Mouse (Mus musculus) embryonic facial prominence, embryonic 10.5 days (tissue): ENCODE measurements around the gene Rae1. TPM values are rescaled to one million over a fixed set of nuclear protein-coding genes. Genes with fewer than 3 reads are reported as not detected.

Source experiments
- DNase-seq: peaks from one replicate; pipeline ENCODE4 v3.0.0-alpha.2; 2017; ENCODE audit warnings: low spot score
- H3K27ac ChIP-seq: fragments of 300-500 bp; sonication (generic); replicated peaks from 2 replicates; pipeline ENCODE4 v1.5.1; 2016; ENCODE audit warnings: mild to moderate bottlenecking
- H3K27me3 ChIP-seq: fragments of 300-500 bp; sonication (generic); replicated peaks from 2 replicates; pipeline ENCODE4 v1.6.1; 2016; ENCODE audit warnings: low read depth, mild to moderate bottlenecking; ENCODE audit not compliant: poor library complexity, severe bottlenecking
- H3K36me3 ChIP-seq: fragments of 300-500 bp; sonication (generic); replicated peaks from 2 replicates; pipeline ENCODE4 v1.6.1; 2016; ENCODE audit warnings: mild to moderate bottlenecking, moderate library complexity
- H3K4me1 ChIP-seq: fragments of 300-500 bp; sonication (generic); 2 replicates; pipeline ENCODE4 v1.6.1; 2016
- H3K4me3 ChIP-seq: fragments of 300-500 bp; sonication (generic); 2 replicates; pipeline ENCODE4 v1.5.1; 2016; ENCODE audit warnings: mild to moderate bottlenecking, moderate library complexity
- H3K9me3 ChIP-seq: fragments of 300-500 bp; sonication (generic); 2 replicates; pipeline ENCODE4 v1.6.1; 2016; ENCODE audit warnings: mild to moderate bottlenecking
- WGBS: fragments of 180-500 bp; shearing (Covaris S2); methylation state at CpG from one replicate; pipeline ENCODE4 v1.1.7; 2016; 5-methylcytosine and 5-hydroxymethylcytosine counted together
- polyA plus RNA-seq: library from polyadenylated mRNA; unstranded; fragments of >200 nt; fragmentation: Nextera tagmentation; extraction: Ambion mirVana; gene quantifications from 2 replicates; pipeline ENCODE4 v1.2.1, GENCODE M21; 2016

The Rae1 gene
- polyA plus RNA-seq, 1 experiment from 2014 or later: 176 TPM

DNA sequence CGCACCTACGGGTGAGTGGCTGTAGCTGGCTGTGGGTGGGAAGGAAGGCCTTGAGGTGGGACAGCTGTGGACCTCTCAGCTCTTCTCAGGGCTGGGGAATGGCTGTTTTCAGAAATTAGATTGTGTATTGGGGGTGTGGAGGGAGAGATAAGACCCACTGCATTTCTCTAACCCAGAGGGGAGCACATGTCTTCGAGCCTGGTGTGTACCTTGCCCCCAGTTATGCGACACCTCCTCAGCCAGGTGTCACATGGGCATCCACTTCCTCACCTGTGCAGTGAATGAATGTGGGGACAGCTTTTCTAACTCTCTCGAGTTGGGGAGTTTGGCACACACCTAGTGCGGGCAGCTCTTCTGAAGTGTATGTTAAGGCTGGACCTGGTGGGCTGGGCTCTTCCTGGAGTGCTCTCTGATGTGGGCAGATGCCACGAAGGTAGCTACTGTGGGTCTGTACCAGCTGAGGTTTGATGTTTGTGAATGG is 23.5 kb downstream of the Rae1 start:
- H3K4me3 ChIP-seq: peak overlapping the region; percentile 81
- DNase-seq: no peak
- no peaks in the 10 kb centered on the region for H3K9me3 ChIP-seq
- peaks cover 53% of the 10 kb centered on the region for H3K36me3 ChIP-seq
- H3K27ac ChIP-seq: peak overlapping the region; percentile 90; the same call in 1 of the 2 replicates
- peaks cover 87% of the 10 kb centered on the region for H3K4me1 ChIP-seq
- WGBS: 86% methylated on average over 7 of the region's 7 CpGs
- H3K27me3 ChIP-seq: peaks cover 29% of the 10 kb centered on the region

DNA sequence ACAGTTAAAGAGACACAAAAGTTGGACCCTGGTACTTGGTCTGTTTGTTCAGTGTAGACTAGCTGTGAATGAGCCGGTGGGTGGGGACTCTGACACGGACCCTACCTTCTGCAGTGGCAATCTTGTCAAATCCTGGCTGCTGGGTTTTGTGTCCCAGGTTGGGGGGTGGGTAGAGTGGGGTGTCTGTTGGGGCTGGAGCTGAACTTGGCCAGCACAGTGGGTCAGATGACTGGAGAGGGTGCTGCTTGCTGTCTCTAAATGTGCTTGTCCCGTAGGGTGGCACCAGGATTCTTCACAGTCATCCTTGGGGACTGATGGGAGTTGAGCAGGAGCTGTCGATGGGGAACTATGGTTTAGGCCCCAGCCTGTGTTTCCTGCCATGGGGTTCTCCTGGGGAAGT is 24.0 kb downstream of the Rae1 start:
- Histone ChIP-seq H3K4me3 (peak overlapping the region; percentile 81), H3K27ac (no peak overlapping the region), H3K9me3 (no peaks in the 10 kb centered on the region), H3K4me1 (peaks cover 86% of the 10 kb centered on the region), H3K27me3 (peaks cover 24% of the 10 kb centered on the region), H3K36me3 (peaks cover 59% of the 10 kb centered on the region)
- no peak for DNase-seq
- WGBS: 86% methylated on average over 4 of the region's 4 CpGs

DNA sequence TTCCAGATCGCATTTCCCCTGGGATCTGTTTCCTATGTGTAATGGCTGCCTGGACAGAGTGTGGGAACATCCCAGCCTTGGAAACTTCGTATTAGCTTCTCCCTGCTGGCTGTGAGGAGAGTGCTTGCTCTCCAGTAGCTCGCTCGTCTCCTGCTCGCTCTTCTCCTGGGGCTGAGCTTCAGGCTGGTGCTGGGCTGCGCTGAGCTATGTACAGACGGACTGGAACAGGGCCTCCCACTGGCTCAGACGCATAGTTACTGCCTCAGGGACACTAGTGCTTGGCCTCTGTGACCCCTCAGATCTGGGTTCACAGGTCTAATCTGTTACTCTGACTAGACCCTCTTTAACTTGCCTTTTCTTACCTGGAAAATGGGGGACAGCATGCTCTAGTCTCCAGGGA is 24.5 kb downstream of the Rae1 start:
- Histone ChIP-seq H3K36me3 (peaks cover 63% of the 10 kb centered on the region), H3K27ac (0 out of 2 replicates have a peak overlapping the region, but pooled peaks have one; percentile 7), H3K4me1 (peaks cover 81% of the 10 kb centered on the region), H3K9me3 (no peaks in the 10 kb centered on the region), H3K27me3 (peaks cover 19% of the 10 kb centered on the region), H3K4me3 (peak overlapping the region; percentile 81; the same call in 1 of the 2 replicates)
- DNase-seq: no peak
- WGBS: 72% methylated on average over 8 of the region's 8 CpGs

DNA sequence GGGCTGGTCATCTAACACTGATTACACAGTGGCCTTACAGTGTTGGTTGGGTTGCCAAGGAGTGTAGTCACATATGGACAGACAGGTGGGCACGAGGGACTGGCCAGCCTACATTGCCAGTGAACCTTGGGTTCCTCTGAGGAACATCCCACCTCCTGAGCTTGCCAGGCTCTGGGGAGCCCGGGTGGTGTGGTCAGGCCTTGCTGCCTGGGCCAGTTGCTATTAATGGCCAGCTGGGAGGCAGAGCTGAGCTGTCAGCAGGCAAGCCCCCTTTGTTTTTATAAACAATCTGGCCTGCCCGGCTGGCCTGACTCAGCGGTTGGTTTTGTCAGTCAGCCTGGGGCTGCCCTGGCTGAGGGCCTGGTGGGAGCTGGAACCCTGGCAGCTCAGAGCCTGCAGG is 25.0 kb downstream of the Rae1 start:
- DNase-seq: peak; percentile 46
- Histone ChIP-seq H3K9me3 (no peaks in the 10 kb centered on the region), H3K4me3 (peak overlapping the region; percentile 81; the same call in 1 of the 2 replicates), H3K4me1 (peaks cover 76% of the 10 kb centered on the region), H3K27ac (no peak overlapping the region), H3K36me3 (peaks cover 69% of the 10 kb centered on the region), H3K27me3 (peaks cover 15% of the 10 kb centered on the region)
- 34% methylated on average over 4 of the region's 4 CpGs for WGBS

DNA sequence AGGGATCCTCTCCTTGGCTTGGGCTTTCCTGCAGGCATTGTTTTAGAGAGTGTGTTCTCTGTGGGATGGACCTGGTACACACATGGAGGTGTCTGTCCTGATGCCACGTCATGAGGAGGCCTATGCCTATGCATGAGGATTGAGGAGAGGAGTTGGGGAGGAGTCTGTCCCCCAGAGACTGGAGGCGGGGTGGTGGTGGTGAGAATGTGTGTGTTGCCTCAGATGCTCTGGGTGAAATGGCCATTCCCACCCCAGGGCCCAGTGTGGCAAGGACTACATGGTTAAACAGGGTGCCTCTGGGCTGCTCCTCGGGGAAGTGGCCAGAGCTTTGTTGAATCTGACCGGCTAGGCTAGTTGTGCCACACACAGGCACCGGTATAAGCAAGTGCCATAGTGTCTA is 26.4 kb downstream of the Rae1 start:
- Histone ChIP-seq H3K36me3 (peaks cover 82% of the 10 kb centered on the region), H3K9me3 (no peaks in the 10 kb centered on the region), H3K4me1 (peaks cover 70% of the 10 kb centered on the region), H3K4me3 (0 out of 2 replicates have a peak overlapping the region, but pooled peaks have one; percentile 5), H3K27ac (peak overlapping the region; percentile 12; the same call in 1 of the 2 replicates), H3K27me3 (peaks cover 1% of the 10 kb centered on the region)
- DNase-seq: no peak
- WGBS: 85% methylated on average over 5 of the region's 5 CpGs

DNA sequence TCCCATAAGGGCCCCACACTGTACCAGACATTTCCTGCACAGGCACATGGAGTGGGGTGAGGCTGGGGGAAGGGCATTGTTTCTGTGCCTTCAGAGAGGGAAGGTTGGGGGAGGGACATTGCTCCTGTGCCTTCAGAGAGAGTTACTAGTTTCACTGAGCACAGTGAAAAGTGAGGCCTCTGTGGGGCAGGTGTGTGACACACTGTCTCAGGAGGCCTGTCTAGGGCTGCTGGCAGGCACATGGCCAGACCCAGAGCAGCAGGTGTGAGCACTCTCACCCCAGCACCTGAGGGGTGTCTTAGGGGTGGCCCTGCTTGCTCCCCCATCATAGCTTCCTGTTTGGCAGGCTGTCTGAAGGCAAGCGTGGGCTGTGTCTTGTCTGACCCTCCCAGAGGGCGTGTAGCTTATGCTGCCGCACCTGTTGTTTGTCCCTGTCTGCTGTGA is 26.8 kb downstream of the Rae1 start:
- Histone ChIP-seq H3K4me1 (peaks cover 67% of the 10 kb centered on the region), H3K36me3 (peaks cover 86% of the 10 kb centered on the region), H3K4me3 (0 out of 2 replicates have a peak overlapping the region, but pooled peaks have one; percentile 5), H3K27ac (peak overlapping the region; percentile 12; the same call in 1 of the 2 replicates), H3K27me3 (no peaks in the 10 kb centered on the region), H3K9me3 (no peaks in the 10 kb centered on the region)
- 78% methylated on average over 3 of the region's 3 CpGs for WGBS
- DNase-seq: no peak

DNA sequence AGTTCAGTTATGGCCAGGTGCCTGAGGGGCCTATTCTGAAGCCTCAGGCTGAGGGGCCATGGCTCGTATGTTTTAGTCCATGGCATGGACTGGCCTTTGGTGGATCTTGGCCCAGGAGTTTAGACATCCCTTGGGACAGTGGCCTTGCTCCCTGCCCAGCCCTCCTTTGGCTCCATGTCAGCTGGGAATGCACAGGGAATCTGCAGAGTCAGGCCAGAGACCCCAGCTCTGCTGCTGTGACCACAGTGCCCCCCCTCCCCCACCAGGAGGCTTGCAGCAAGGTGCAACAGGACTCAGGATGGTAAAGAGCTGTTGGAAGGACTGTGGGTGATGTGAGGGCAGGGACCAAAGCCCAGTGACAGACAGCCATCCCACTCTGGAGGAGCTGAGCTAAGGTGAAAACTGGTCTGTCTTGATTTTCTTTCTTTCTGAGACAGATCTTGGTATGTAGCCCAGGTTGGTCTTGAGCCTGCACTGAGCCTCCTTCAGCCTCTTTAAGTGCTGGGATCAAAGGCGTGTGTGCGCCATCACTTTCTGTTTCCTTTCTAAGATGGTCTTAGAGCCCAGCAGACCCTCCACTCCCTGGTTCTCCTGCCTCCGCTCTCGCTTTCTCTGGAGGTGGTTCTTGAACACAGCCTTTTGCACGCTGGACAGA is 27.4 kb downstream of the Rae1 start:
- Histone ChIP-seq H3K4me3 (no peak overlapping the region), H3K36me3 (peaks cover 92% of the 10 kb centered on the region), H3K27ac (peak overlapping the region; percentile 12; the same call in 1 of the 2 replicates), H3K27me3 (no peaks in the 10 kb centered on the region), H3K9me3 (no peaks in the 10 kb centered on the region), H3K4me1 (peaks cover 64% of the 10 kb centered on the region)
- no peak for DNase-seq
- WGBS: 87% methylated on average over 6 of the region's 6 CpGs

DNA sequence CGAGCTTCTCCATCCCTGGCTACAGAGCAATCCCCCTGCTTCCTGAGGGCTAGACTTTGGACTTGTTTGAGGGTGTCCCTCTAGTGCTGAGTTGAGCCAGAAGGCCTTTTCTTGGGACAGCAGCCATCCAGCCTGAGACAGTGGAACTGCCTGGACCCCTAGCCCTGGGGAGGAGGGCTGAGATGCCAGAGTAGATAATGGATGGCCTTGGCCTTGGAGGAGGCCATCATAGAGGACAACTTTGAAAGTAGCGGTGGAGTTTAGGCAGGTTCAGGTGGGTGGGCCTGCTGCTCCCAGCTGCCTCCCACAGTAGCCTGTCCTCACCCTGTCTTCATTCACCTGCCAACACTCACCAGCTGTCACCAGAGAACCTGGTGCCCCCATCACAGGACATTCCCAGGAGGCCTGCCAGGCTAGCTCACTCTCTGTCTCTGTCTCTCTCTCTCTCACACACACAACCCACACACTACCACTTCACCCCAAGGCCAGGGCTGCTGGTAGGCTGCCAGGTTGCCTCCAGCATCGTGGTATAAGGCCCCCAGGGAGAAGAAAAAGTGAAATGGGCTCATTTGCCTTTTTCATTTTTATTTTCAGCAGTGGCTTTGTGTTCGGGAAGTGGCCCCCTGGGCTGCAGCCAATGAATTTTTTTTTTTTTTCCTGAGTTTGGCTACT is 28.0 kb downstream of the Rae1 start:
- peaks cover 99% of the 10 kb centered on the region for H3K36me3 ChIP-seq
- H3K4me3 ChIP-seq: no peak overlapping the region
- H3K27ac ChIP-seq: no peak overlapping the region
- no peaks in the 10 kb centered on the region for H3K9me3 ChIP-seq
- peaks cover 57% of the 10 kb centered on the region for H3K4me1 ChIP-seq
- WGBS: 81% methylated on average over 4 of the region's 4 CpGs
- H3K27me3 ChIP-seq: no peaks in the 10 kb centered on the region
- DNase-seq: no peak

DNA sequence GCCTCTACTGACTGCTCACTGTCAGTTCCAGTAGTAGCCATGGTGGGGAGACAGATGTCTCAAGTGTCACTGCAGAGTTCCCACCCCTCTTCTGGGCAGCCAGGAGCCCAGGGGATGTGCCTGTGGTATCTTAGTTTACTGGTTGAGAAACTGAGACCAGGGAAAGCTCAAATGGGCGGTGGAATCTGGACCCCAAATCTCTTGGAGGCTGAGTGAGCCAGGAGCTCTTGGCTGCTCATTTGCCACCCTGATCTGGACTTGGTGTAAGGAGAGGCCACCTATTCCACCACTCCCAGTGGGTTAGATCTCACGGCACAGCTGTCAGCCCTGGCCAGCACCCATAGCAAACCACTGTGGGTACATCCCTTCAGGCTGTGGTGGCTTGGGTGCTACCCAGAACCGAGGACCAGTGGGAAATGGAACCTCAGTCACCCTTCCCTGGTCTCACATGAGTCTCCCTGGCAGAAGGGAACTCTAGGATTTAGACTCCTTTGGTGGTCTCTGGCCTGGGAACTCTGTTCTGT is 28.7 kb downstream of the Rae1 start:
- WGBS: 87% methylated on average over 3 of the region's 3 CpGs
- H3K36me3 ChIP-seq: peaks cover 100% of the 10 kb centered on the region
- no peak for DNase-seq
- H3K4me1 ChIP-seq: peaks cover 51% of the 10 kb centered on the region
- H3K27ac ChIP-seq: no peak overlapping the region
- H3K9me3 ChIP-seq: no peaks in the 10 kb centered on the region
- no peaks in the 10 kb centered on the region for H3K27me3 ChIP-seq
- no peak overlapping the region for H3K4me3 ChIP-seq

DNA sequence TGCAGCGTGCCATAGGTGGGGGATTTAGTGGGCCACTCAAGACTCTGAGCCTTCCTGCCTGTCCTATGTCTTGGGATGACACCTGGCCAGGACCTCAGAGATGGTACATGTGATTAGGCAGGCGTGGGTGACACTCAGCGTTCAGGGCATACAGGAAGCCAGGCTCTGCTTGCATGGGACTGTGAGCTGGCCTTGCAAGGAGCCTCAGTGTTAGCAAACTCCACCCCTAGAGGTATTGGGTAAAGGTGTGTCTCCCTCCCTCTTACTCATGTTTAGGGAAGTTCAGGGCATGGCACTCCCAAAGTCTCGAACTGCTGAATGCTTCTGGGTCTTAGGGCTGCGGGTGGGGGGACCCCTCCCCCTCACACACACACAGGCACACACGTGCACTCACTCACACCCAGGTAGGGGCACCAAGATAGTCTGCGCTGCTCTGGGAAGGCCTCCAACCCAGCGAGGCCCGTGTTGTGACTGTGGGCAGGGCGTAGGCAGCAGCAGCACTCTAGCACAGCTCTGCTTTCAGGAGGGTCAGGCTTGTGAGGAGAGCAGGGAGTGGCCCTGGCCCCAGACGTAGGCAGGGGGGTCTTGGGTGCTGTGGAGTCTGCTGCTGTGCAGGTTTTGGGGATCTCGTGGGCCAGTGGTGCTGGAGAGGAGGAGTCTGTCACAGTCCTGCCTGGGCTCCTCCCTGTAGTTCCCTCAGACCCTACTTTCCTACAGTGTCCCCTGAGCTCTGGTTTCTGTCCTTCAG is 30.8 kb downstream of the Rae1 start:
- Histone ChIP-seq H3K27me3 (no peaks in the 10 kb centered on the region), H3K4me3 (no peak overlapping the region), H3K9me3 (no peaks in the 10 kb centered on the region), H3K4me1 (peaks cover 32% of the 10 kb centered on the region), H3K36me3 (peaks cover 100% of the 10 kb centered on the region), H3K27ac (no peak overlapping the region)
- no peak for DNase-seq
- 77% methylated on average over 12 of the region's 12 CpGs for WGBS

DNA sequence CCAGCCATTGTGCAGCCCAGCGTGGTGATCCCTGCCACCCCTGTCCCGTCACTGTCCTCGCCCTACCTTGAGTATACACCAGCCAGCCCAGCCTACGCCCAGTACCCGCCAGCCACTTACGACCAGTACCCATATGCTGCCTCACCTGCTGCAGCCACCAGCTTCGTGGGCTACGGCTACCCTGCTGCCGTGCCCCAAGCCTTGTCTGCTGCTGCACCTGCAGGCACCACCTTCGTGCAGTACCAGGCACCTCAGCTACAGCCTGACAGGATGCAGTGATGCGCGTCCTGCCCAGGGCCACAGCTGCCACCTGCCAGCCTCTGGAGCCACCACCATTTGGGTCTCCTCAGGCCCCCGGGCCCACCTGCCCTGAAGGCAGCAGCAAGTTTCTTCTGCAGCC is 33.6 kb downstream of the Rae1 start:
- Histone ChIP-seq H3K9me3 (no peaks in the 10 kb centered on the region), H3K27ac (no peak overlapping the region), H3K4me3 (no peak overlapping the region), H3K36me3 (peaks cover 82% of the 10 kb centered on the region), H3K27me3 (no peaks in the 10 kb centered on the region), H3K4me1 (peaks cover 12% of the 10 kb centered on the region; the same call in 1 of the 2 replicates)
- 91% methylated on average over 13 of the region's 13 CpGs for WGBS
- no peak for DNase-seq

DNA sequence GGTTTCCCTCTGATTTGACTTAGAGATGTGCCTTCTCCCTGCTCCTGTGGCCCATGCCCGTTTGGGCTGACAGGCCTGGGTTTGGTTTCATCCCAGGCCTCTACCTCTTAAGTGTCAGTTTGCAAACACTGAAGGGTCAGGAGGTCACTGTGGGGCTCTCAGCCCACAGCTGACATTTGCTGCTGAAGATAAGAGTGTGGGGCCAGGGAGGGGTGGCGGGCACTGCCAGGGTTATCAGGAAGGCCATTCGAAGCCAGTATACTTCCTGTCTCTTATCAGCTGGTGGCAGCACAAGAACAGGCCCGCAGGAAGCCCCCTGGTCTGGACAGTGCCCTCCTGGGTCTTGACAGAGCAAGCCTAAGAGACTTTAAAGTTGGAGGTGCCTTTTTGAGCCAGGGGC is 35.1 kb downstream of the Rae1 start:
- Histone ChIP-seq H3K27ac (no peak overlapping the region), H3K36me3 (peaks cover 67% of the 10 kb centered on the region), H3K27me3 (no peaks in the 10 kb centered on the region), H3K4me3 (no peak overlapping the region), H3K4me1 (peaks cover 9% of the 10 kb centered on the region; the same call in 1 of the 2 replicates), H3K9me3 (no peaks in the 10 kb centered on the region)
- DNase-seq: no peak
- 76% methylated on average over 4 of the region's 4 CpGs for WGBS
